Mouse (Mus musculus): Measurements from ENCODE around the gene Fbxw4.

Fbxw4 gene

DNA sequence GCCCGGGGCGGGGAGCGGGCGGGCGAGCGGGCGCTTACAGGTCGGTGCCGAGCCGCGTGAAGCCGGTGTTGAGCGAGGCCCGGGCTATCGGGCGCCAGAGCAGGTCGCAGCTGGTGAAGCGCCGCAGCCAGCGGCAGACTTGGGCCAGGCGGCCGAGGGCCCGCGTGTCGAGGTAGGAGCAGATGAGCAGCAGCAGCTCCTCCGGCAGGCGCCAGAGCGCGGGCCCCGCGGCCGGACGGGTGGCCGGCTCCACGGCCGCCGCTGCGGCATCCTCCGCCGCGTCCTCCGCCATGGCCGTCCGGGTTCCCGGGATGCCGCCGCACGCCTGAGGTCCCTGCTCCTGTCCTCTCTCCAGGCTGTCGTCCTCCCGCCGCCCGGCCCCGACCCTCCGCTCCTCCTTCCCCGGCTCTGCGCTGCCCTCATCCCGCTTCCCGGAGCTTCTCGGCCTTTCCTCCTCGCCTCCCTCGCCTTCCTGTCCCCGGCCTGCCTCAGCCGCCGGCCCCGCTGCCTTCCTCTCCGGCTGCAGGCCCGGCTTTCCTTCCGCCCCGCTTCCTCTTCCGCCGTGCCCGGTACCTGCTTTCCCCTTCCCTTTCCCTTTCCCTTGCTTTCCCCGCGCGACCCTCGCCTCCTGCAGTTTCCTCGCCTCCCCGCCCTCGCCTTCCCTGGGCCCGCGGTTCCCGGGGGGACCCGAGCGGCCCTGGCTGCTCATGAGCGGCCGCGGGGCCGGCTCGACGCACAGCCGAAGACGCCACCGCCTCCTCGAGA lies at the start of gene Fbxw4:
Gene Fbxw4, minus strand, starts transcription at position 575 of the 765 bp plus-strand sequence.
- peak; percentile 78 for DNase-seq

DNA sequence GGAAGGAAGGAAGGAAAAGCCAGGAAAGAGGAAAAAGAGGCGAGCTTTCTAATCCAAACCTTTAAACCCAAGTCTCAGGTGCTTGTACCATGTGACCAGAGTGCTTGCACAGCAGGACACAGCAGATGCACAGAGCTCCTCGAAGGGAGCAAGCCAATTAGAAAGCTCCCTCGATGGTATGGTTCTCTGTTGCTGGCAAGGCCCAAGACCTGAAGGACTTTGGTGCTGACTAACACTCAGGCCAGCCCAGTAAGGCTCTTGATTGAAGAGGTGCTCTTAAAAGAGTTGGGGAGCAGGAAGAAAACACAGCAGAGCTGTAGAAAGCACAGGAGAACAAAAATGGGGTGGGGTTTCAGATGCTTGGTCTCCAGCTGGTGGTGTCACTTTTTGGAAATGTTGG lies 48.6 kb upstream of the Fbxw4 start:
- no peak for DNase-seq

DNA sequence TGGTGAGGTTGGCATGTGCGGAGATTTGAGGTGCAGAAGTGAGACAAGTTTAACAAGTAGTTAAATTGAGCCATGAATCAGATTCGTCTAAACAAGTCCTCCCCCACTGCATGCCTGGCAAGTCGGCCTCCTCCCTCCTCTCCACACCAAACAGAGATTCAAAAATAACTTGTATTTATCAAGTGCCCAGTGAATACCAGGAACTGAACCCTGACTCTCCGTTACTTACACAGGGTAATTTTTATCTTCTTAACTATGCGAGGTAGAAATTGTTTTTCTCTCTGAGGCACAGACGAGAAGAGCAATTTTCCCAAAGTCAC lies 36.1 kb upstream of the Fbxw4 start:
- no peak for DNase-seq

DNA sequence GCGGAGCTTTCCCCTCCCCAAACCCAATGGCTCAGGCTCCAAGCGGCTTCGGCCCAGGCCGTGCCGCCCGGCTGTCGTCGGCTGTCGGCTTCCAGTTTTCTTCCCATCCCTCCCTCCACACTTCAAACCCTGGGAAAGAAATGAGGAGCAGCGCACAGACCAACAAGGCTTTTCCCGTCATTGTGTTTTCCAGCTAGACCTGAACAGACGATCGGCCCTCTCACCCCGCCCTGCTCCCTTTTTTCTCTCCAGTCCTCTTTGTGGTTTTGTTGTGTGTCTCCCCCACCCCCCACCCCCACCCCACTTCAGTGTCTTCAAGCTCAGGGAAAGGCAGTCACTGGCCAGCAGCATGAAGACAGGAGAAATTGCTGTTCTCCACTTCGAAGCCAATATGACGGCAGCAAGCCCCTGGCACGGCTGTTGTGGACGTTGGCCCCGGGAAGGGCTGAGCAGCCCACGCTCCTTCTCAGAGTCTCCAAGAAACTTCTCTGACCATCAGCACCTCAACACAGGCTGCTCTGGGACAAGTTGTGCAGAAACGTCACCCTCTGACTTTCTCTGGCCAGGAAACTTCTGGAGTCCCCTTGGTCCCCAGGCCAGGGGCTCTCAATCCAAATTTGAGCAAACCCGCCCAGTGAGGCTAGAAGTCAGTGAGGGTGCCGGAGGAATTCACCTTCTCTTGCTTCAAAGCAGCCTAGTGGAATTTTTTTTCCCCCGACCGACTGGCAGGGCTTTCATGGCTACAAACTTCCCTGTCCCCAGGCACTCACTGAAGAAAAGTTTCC lies 35.6 kb upstream of the Fbxw4 start:
- DNase-seq = no peak

DNA sequence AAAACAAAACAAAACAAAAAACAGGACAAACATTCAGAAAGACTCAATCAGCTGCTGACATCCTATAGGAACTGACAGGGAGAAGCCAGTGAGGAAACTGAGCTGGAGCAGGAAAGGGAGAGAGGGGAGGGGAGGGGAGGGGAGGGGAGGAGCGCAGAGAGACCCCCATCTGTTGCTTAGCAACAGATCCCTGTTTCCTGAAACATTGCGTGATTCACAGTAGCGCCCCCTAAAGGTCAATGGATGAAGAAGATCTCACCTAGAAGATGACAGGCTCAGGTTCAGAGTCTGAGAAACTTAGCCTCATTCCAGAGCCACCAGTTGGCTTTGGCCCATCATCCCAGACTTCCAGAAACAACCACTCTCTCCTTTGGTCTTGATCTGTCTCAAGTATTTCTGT lies 33.9 kb upstream of the Fbxw4 start:
- DNase-seq = peak; percentile 78

DNA sequence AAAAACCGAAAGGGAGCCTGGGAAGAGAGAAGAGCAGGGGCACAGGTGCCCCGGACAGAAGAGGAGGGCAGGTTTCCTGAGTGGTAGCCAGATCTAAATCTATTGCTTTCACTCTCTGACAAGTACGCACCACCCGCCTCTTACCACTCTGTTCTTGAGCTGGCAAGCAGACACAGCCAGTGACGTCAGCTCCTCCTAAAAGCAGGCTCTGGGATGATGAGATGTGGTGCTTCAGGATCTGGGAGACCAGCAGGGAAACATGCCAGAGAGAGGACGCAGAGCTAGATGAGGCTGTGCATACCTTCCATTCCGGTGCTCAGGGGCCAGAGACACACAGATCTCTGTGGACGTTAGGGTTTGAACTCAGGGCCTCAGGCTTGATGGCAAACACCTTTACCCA lies 32.1 kb upstream of the Fbxw4 start:
- no peak for DNase-seq

GRCm38 (mm10) chr19:45691001-45691535 lies 31.0 kb upstream of the Fbxw4 start:
- no peak for DNase-seq

- DNase-seq = no peak
These were observed 26.9 kb upstream of the Fbxw4 start for GRCm38 (mm10) chr19:45687001-45687400.

GRCm38 (mm10) chr19:45683676-45684075 lies 23.6 kb upstream of the Fbxw4 start:
- no peak for DNase-seq

GRCm38 (mm10) chr19:45680495-45681130 lies 20.5 kb upstream of the Fbxw4 start:
- no peak for DNase-seq

DNA sequence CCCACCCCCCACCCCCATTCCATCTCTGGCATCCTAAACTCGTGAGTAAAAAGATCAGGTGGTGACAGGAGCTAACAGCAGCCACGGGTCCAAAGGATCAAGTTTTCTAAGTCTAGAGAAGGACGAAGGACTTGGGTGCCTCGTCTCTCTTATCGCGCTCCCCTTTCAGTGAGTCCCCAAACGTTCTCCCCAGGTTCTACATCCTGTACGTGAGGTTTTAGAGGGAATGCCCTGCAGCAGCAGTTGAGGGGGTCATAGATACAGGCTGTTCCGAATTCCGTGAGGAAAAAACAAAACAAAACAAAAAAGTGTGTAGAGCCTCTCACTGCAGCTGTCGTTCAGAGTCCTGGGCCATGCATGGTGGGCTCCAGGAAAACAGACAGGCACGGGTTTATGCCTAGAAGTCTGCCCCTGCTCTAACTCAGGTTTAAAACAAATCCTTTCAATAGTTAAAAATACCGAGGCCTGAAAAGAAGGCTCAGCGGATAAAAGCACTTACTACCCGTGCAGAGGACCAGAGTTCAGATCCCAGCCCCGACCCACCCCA lies 16.7 kb upstream of the Fbxw4 start:
- no peak for DNase-seq

DNA sequence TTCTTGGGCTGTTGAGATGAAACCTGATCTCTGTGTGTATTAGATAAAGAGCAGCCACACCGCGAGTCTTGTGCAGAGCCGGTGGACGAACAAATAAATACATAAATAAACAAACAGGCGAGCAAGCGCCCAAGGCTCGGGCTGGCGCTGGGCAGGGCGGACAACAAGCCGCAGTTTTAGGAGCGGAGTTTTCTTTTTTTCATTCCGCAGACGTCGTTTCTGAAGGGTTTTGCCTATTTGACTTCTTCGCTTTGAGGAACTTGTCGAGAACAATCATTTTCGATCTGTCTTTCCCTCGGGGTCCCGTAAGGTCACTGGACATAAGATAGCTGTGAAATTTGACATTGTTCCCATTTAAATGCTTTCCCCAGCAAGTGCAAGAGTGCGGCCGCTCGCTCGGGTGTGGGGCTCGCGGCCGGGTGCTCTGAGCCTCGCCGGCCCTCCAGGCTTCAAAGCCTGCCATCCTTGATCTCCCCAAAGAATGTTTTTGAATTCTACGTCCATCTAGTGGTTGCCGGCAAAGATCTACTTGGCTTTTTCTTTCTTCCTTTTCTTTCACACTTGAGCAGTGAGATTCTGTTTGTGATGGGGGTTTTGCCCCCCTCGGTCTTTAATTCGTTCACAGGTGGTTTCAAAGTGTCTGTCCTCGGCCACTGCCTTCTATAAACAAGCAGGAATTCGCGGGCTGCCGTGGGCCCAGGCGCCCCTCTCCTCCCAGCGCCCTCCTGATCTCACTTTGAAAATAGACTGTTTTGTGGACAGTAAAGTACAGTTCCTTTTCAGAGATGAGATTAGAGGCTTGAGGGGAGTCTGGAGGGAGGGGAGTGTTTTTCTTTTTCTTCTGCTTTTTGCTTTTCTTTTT lies 15.8 kb upstream of the Fbxw4 start:
- peak; percentile 45 for DNase-seq

DNA sequence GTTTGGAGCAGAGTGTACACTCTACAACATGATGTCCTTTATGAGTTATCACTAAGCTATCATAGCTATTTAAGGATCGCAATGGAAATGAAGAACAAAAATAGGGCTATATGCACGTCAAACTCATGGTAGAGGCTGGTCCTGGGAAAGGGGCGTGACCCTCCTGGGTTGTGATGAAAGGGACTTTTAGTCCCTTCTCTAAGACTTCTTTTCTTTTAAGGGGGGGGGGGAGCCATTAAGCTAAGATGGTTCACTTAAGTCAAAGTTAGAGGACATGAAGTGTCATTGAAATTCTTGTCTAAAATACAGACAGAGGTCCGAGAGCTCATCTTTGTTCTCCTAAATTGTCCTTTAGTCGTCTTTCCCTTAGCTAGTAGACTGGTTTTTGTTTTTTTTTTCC lies 15.1 kb upstream of the Fbxw4 start:
- DNase-seq = no peak

DNA sequence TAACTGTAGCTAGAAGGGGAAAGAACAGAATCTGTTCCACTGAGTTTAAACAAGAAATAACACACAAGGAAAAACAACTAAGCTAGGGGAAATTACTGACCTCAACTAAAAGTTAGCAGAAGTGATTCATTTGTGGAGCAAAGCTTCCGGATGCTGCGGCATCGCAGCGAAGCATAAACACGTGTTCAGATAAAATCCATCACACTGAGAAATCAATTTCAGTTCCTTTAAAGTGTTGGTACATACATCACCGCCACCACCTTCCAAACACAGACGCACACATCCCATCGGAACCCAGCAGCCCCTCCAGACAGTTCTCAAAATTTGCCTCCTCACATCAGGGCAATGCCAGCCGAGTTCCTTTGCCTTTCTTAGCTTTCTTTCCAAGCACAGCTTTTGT lies 12.9 kb upstream of the Fbxw4 start:
- no peak for DNase-seq

DNA sequence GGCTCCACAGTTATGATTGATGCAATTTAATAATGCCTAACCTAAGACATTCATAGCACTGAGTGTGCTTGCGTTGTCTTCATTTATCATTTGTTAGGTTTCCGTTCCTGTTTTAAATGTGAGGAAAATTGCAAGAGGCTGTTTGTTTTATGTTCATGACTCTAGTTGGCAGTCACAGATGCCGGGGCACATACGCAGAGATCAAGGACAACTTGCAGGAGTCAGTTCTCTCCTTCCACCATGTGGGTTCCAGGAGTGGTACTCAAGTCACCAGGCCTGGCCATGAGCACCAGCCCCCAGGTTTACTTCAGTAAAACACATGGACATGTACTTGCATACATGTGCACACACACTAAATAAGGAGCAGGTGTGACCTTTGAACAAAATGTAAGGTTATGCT lies 8.9 kb upstream of the Fbxw4 start:
- DNase-seq = no peak

- DNase-seq = no peak
These were observed 3.7 kb upstream of the Fbxw4 start for GRCm38 (mm10) chr19:45663851-45664250.

DNA sequence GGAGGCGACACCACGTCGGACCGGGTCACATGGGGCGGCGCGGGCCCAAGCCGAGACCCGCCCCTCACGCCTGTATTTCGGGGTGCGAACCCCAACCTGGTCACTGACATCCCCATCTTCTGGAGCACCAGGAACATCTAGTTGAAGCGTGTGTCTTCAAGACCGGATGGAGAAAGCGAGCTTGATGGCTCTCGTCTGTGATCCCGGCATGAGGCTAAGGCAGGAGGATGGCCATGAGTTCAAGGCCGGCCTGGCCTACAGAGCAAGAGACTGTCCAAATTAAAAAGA lies 335 bp upstream of the Fbxw4 start:
- no peak for DNase-seq

DNA sequence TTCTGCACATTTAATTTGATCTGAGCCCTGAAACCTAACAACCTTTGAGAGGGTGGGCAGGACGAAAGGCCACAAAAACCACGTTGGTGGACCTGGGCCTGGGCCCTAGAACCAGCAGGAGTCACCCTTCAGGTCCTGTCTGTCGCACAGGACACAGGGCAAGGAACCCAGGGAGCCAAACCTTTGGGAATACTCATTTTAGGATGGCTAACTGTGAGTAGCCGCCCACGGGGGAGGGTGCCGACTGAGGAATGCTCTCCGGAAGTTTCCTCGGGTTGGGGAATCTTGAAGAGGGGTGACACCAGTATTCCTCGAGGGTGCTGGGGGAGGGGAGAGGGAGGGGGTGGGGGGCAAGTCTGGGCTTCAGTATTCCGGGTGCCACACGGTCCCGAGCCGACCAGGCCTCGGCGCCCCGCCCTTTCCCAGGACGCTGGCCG lies 793 bp downstream of the Fbxw4 start:
- no peak for DNase-seq

DNA sequence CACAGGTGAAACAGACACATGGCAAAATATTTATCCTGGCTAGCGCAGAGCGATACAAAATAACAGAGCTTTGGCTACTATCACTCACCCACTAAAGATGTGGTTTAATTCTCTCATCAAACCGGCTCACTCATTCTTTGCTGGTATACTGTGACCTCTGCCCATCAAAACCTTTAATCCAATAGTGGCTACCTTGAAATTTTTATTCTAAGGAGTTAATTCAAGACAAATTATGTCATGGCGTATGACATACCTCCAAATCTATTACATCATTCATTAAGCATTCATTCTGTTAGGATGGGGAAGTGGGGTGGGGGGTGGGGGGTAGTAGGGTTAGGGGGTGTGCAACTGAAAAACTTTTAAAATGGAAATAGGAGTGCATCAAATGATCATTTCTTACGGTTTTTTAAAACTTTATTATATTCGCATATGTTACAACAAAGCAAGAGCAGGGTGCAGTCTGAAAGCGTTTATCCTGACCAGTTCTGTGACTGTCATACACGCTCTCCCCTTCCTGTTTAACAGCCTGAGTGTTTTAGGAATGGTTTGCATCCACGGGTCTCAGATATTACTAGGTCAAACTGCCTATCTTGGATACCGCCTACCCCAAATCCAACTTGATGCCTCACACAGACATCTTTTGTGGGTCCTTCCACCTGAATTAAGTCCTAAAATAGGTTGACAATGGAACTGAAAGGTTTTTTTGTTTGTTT lies 1.4 kb downstream of the Fbxw4 start:
- no peak for DNase-seq

DNA sequence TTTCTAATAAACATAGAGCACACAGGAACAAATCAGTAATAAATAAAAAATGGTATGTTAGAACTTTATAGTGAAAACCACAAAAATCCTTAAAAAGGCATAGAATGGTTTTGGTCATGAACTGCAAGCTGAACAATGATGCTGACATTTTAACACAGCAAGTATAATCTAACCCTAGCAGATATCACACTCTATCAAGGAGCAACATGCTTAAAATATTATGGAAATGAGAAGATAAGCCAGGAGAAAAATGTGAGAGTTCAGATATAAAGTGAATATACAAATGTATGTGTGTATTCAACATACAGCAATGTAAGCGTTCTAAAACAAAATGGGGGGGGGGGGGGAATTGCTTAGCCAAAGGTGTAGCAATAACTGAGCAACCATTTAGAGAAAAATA lies 2.3 kb downstream of the Fbxw4 start:
- no peak for DNase-seq

GRCm38 (mm10) chr19:45656810-45657595 lies 3.1 kb downstream of the Fbxw4 start:
- peak; percentile 29 for DNase-seq

Data from retina, postnatal 1 day (tissue).